Mouse (Mus musculus) ES-E14 (cell line): ENCODE data around the gene Crabp1.

Experiments
- CHD2 ChIP-seq: IDR thresholded peaks from 2 replicates; pipeline ENCODE4 v1.6.1; 2014; ENCODE audit warnings: mild to moderate bottlenecking, low read depth, low read length, inconsistent platforms
- ZNF384 ChIP-seq: IDR thresholded peaks from 2 replicates; pipeline ENCODE4 v1.6.1; 2012; ENCODE audit warnings: low read depth, low read length, inconsistent platforms

DNA sequence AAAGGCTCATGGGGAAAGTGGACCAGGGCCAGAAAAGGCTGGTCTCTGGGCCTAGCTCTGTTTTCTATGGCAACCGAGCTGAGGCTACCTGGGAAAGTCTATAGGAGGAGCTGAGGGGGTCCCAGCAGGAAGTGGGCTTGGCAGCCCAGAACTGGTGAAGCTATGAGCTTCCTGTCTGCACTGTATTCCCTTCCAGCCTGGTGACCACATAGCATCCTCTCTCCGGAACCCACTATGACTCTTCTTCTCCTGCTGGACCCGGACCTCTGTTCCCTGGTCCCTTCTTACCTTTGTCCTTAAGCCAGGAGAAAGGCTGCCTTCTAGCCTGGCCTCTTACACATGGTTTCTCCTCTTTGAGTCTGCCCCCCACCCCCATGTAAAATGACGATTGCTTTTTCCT is 20.7 kb upstream of the Crabp1 start:
- TF ChIP-seq CHD2 (no peak), ZNF384 (no peak)
